Mouse (Mus musculus): ENCODE measurements around the gene Nubp1.
A peak's percentile ranks its signal among the peaks of the same experiment; 100 is the strongest.

Gene Nubp1

GRCm38 (mm10) chr16:10468201-10468600 lies 56.5 kb downstream of the Nubp1 start:
- DNase-seq, result no peak

- DNase-seq, result peak; percentile 18 to 60
These were observed 60.2 kb downstream of the Nubp1 start for GRCm38 (mm10) chr16:10471950-10472349.

All from kidney, postnatal 25 days (tissue).